Mouse (Mus musculus) gonadal fat pad, adult 2 months (tissue): Measurements from ENCODE around the gene Astn1. TPM values are rescaled to one million over a fixed set of nuclear protein-coding genes. Genes with fewer than 3 reads are reported as not detected.

Experiments
- DNase-seq: peaks from one replicate; pipeline ENCODE4 v3.0.0-alpha.2; 2012; ENCODE audit warnings: low read depth
- polyA plus RNA-seq: library from polyadenylated mRNA; depleted of rRNA; stranded (reverse); fragments of >200 nt; gene quantifications from 2 replicates; pipeline ENCODE4 v1.2.3, GENCODE M21; 2012

Gene Astn1
- polyA plus RNA-seq, 1 experiment = 0.04 TPM

- DNase-seq = no peak
Observed at GRCm38 (mm10) chr1:158536195-158536594, 174.1 kb downstream of the Astn1 start.

- DNase-seq = no peak
Observed at GRCm38 (mm10) chr1:158536867-158537266, 174.8 kb downstream of the Astn1 start.

GRCm38 (mm10) chr1:158545095-158545494, 183.0 kb downstream of the Astn1 start:
- DNase-seq = no peak

GRCm38 (mm10) chr1:158546513-158546912, 184.4 kb downstream of the Astn1 start:
- no peak for DNase-seq

- no peak for DNase-seq
Observed at GRCm38 (mm10) chr1:158547592-158548211, 185.6 kb downstream of the Astn1 start.

GRCm38 (mm10) chr1:158548319-158548718, 186.2 kb downstream of the Astn1 start:
- DNase-seq = no peak

- no peak for DNase-seq
Observed at GRCm38 (mm10) chr1:158549616-158550015, 187.5 kb downstream of the Astn1 start.

- no peak for DNase-seq
Observed at GRCm38 (mm10) chr1:158551951-158552350, 189.9 kb downstream of the Astn1 start.

- no peak for DNase-seq
Observed at GRCm38 (mm10) chr1:158553341-158553740, 191.3 kb downstream of the Astn1 start.

- no peak for DNase-seq
Observed at GRCm38 (mm10) chr1:158554020-158554505, 192.0 kb downstream of the Astn1 start.

- no peak for DNase-seq
Observed at GRCm38 (mm10) chr1:158573168-158573567, 211.1 kb downstream of the Astn1 start.

GRCm38 (mm10) chr1:158573597-158573996, 211.5 kb downstream of the Astn1 start:
- no peak for DNase-seq

GRCm38 (mm10) chr1:158575997-158576396, 213.9 kb downstream of the Astn1 start:
- no peak for DNase-seq

GRCm38 (mm10) chr1:158581806-158582205, 219.7 kb downstream of the Astn1 start:
- DNase-seq = no peak

GRCm38 (mm10) chr1:158588903-158589302, 226.8 kb downstream of the Astn1 start:
- DNase-seq = no peak

GRCm38 (mm10) chr1:158596726-158597448, 234.8 kb downstream of the Astn1 start:
- DNase-seq = no peak

- DNase-seq = no peak
Observed at GRCm38 (mm10) chr1:158597996-158598395, 235.9 kb downstream of the Astn1 start.

- no peak for DNase-seq
Observed at GRCm38 (mm10) chr1:158599435-158599834, 237.4 kb downstream of the Astn1 start.

GRCm38 (mm10) chr1:158603056-158603455, 241.0 kb downstream of the Astn1 start:
- no peak for DNase-seq

- DNase-seq = no peak
Observed at GRCm38 (mm10) chr1:158604149-158604548, 242.1 kb downstream of the Astn1 start.

GRCm38 (mm10) chr1:158605597-158605996, 243.5 kb downstream of the Astn1 start:
- no peak for DNase-seq

GRCm38 (mm10) chr1:158606324-158606723, 244.3 kb downstream of the Astn1 start:
- DNase-seq = no peak

- DNase-seq = no peak
Observed at GRCm38 (mm10) chr1:158607201-158607600, 245.1 kb downstream of the Astn1 start.
